Mouse (Mus musculus) stomach, embryonic 15.5 days (tissue): ENCODE data around the gene Pdpr. TPM values are rescaled to one million over a fixed set of nuclear protein-coding genes. Genes with fewer than 3 reads are reported as not detected.
"Not testable (repeated sequence)": the region's sequence is repeated elsewhere in the genome, so short reads cannot be mapped to it uniquely, and the experiment has no call there.

Experiments
- ATAC-seq: fragments of 200-750 bp; cut with Nextera tagmentation; 2 replicates; pipeline ENCODE4 v1.8.0; 2017; ENCODE audit warnings: low read depth, moderate number of reproducible peaks, moderate TSS enrichment; ENCODE audit not compliant: insufficient read depth, low FRiP score
- H3K27ac ChIP-seq: fragments of 300-500 bp; sonication (generic); 2 replicates; pipeline ENCODE4 v1.5.1; 2015; ENCODE audit warnings: mild to moderate bottlenecking, inconsistent platforms
- H3K27me3 ChIP-seq: fragments of 300-500 bp; sonication (generic); replicated peaks from 2 replicates; pipeline ENCODE4 v1.6.1; 2015; ENCODE audit warnings: inconsistent platforms
- H3K36me3 ChIP-seq: fragments of 300-500 bp; sonication (generic); 2 replicates; pipeline ENCODE4 v1.6.1; 2015; ENCODE audit warnings: inconsistent platforms
- H3K4me1 ChIP-seq: fragments of 300-500 bp; sonication (generic); 2 replicates; pipeline ENCODE4 v1.6.1; 2015; ENCODE audit warnings: inconsistent platforms
- H3K4me2 ChIP-seq: fragments of 300-500 bp; sonication (generic); 2 replicates; pipeline ENCODE4 v1.6.1; 2015; ENCODE audit warnings: mild to moderate bottlenecking, inconsistent platforms
- H3K4me3 ChIP-seq: fragments of 300-500 bp; sonication (generic); replicated peaks from 2 replicates; pipeline ENCODE4 v1.5.1; 2015; ENCODE audit warnings: inconsistent platforms
- H3K9ac ChIP-seq: fragments of 300-500 bp; sonication (generic); 2 replicates; pipeline ENCODE4 v1.6.1; 2015; ENCODE audit warnings: inconsistent platforms
- H3K9me3 ChIP-seq: fragments of 300-500 bp; sonication (generic); 2 replicates; pipeline ENCODE4 v1.6.1; 2016; ENCODE audit warnings: inconsistent platforms
- WGBS: fragments of 180-500 bp; shearing (Covaris S2); methylation state at CpG from one replicate; pipeline ENCODE4 v1.1.7; 2015; 5-methylcytosine and 5-hydroxymethylcytosine counted together
- polyA plus RNA-seq: library from polyadenylated mRNA; unstranded; fragments of >200 nt; fragmentation: Nextera tagmentation; extraction: Ambion mirVana; gene quantifications from 2 replicates; pipeline ENCODE4 v1.2.1, GENCODE M21; 2015

The Pdpr gene
- polyA plus RNA-seq, 1 experiment from 2014 or later, result 9.6 TPM

GRCm38 (mm10) chr8:111092326-111092725 lies 2.1 kb upstream of the Pdpr start, which contains the start of gene Clec18a:
Gene Clec18a (minus strand): TSS chr8:111092426.
- not testable (repeated sequence) for H3K27me3 ChIP-seq, H3K4me3 ChIP-seq, ATAC-seq, H3K4me1 ChIP-seq, H3K9ac ChIP-seq, H3K9me3 ChIP-seq, H3K36me3 ChIP-seq, H3K4me2 ChIP-seq, H3K27ac ChIP-seq
- 88% methylated on average over 6 of the region's 6 CpGs for WGBS

DNA sequence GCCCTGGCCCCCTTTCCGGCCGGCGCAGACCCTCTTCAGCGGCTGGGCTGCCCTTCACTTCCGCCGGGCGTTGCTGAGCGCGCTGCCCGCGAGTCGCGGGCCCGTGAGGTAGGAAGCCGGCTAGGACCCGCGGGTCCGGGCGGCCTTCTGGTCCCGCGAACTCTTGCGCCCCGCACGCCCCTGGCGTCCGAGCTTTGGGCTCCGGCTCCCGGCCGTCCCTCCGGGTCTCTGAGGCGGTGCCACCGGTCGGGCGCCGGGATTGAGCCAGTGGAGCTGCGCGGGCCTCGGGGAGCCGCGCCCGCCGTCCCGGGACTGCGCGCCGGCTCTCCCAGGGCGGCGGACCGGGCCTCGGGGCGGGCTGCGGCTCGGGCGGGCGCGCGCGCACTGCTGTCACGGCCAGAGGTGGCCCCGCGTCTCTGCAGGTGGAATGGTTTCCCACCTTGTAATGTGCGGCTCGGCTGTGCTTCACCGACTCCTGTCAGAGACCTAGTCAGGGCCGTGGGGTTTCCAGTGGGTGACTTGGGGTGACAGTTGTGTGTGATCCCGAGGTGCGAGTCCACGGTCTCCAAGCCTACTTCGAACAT lies 381 bp downstream of the Pdpr start:
- WGBS, result under 1% methylated on average over 58 of the region's 69 CpGs
- peak; percentile 57 for ATAC-seq

GRCm38 (mm10) chr8:111114891-111115290 lies 20.5 kb downstream of the Pdpr start:
- 93% methylated on average over 5 of the region's 5 CpGs for WGBS
- Histone ChIP-seq H3K4me2 (no peak overlapping the region), H3K36me3 (0 out of 2 replicates have a peak, but pooled peaks cover 7% of the 10 kb centered on the region), H3K4me1 (no peaks in the 10 kb centered on the region), H3K27ac (no peak overlapping the region), H3K27me3 (no peaks in the 10 kb centered on the region), H3K9ac (no peak overlapping the region), H3K9me3 (no peaks in the 10 kb centered on the region), H3K4me3 (no peak overlapping the region)
- ATAC-seq, result no peak

More for the DNA sequence above, 381 bp downstream of the Pdpr start:
- peak overlapping the region; percentile 37 for H3K9ac ChIP-seq
- not testable (repeated sequence) for H3K36me3 ChIP-seq, H3K9me3 ChIP-seq, H3K27ac ChIP-seq, H3K27me3 ChIP-seq, H3K4me1 ChIP-seq
- H3K4me2 ChIP-seq, result peak overlapping the region; percentile 91
- H3K4me3 ChIP-seq, result peak overlapping the region; percentile 66

DNA sequence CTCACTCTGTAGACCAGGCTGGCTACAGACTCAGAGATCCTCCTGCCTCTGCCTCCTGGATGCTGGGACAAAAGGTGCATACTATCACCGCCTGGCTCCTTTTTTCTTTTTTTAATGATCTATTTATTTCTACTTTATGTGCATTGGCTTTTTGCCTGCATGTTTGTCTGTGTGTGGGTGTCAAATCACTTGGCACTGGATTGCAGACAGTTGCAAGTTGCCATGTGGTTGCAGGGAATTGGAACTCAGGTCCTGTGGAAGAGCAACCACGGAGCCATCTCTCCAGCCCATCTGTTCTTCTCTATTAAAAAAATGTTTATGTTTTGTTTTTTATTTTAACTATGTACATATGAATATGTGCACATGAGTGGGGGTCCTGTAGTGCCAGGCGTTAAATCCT lies 25.1 kb downstream of the Pdpr start:
- 93% methylated on average over 3 of the region's 3 CpGs for WGBS
- Histone ChIP-seq H3K27ac (no peak overlapping the region), H3K27me3 (no peaks in the 10 kb centered on the region), H3K4me1 (no peaks in the 10 kb centered on the region), H3K4me2 (no peak overlapping the region), H3K4me3 (no peak overlapping the region), H3K9me3 (no peaks in the 10 kb centered on the region), H3K9ac (no peak overlapping the region), H3K36me3 (peaks cover 25% of the 10 kb centered on the region)
- ATAC-seq, result no peak

DNA sequence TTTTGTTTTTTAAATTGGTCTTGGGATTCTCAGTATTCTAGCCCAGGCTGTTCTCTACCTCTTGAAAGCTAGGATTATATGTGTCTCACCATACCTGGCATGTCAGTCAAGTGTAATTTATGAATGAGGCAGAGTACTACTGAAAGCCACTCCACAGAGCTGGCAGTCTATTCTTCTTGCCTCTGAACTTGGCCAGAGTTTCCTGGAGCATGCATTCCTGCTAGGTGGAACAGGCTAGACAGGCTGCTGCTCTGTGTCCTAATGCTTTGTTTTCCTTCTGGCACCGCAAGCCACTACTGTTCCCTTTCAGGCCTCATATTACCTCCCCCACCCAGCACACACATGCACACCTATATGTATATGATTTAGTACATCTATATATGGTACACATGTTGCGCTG lies 36.3 kb downstream of the Pdpr start:
- H3K4me3 ChIP-seq, result no peak overlapping the region
- no peaks in the 10 kb centered on the region for H3K27me3 ChIP-seq
- H3K9ac ChIP-seq, result no peak overlapping the region
- H3K4me2 ChIP-seq, result no peak overlapping the region
- H3K9me3 ChIP-seq, result no peaks in the 10 kb centered on the region
- no peak overlapping the region for H3K27ac ChIP-seq
- H3K4me1 ChIP-seq, result no peaks in the 10 kb centered on the region
- peaks cover 35% of the 10 kb centered on the region for H3K36me3 ChIP-seq
- 90% methylated on average over 2 of the region's 2 CpGs for WGBS
- no peak for ATAC-seq

DNA sequence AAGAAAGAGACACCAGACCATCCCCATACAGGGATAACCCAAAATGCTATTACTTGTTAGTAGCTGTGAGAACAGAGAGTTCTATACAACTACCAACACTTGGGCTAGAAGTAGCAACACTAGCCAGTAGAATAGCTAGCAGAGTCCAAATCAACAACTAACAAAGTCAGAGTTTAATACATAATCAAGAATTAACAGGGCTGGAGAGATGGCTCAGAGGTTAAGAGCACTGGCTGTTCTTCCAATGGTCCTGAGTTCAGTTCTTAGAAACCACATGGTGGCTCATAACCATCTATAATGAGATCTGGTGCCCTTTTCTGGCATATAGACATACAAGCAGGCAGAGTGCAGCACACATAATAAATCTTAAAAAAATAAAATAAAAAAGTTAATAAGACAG lies 48.1 kb downstream of the Pdpr start:
- no peak for ATAC-seq
- H3K4me3 ChIP-seq, result no peak overlapping the region
- no peaks in the 10 kb centered on the region for H3K36me3 ChIP-seq

GRCm38 (mm10) chr8:111144901-111145459 lies 50.5 kb downstream of the Pdpr start:
- 0 out of 2 replicates have a peak overlapping the region, but pooled peaks have one; percentile 16 for H3K27ac ChIP-seq
- H3K4me2 ChIP-seq, result peak overlapping the region; percentile 77
- peak overlapping the region; percentile 65 for H3K4me3 ChIP-seq
- peak; percentile 49 for ATAC-seq
- H3K27me3 ChIP-seq, H3K9me3 ChIP-seq, H3K36me3 ChIP-seq: not testable (repeated sequence)
- H3K4me1 ChIP-seq, result peaks cover 11% of the 10 kb centered on the region; the same call in 1 of the 2 replicates
- H3K9ac ChIP-seq, result peak overlapping the region; percentile 60
- WGBS, result under 1% methylated on average over 62 of the region's 63 CpGs

More for the DNA sequence above, 48.1 kb downstream of the Pdpr start:
- no peak overlapping the region for H3K9ac ChIP-seq
- H3K27ac ChIP-seq, result no peak overlapping the region
- H3K4me1 ChIP-seq, result peaks cover 11% of the 10 kb centered on the region; the same call in 1 of the 2 replicates
- no peaks in the 10 kb centered on the region for H3K9me3 ChIP-seq
- no peak overlapping the region for H3K4me2 ChIP-seq
- H3K27me3 ChIP-seq, result no peaks in the 10 kb centered on the region

DNA sequence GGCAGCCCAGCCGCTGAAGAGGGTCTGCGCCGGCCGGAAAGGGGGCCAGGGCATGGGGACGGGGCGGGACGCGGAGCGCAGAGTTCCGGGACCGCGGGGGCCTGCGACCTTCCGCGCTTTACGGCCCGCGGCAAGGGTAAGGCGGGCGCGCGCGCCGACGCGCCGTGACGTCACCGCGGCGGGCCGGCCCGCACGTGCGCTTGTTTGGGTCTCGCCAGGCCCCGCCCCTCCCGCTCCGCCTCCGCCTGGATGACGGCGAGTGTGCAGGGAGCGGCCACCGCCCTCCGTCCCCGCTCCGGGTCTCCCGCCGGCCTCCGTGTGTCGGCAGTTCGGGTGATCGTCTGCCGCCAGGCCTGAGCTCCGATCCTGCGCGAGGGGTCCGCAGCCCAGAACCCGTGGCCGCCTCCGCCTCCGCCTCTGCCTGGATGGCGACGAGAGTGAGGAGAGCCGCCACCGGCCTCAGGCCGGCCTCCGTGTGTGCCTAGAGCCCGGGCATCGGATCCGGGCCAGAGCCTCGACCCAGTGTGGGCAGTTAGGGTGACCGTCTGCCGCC lies 51.1 kb downstream of the Pdpr start:
- ATAC-seq, result peak; percentile 93
- Histone ChIP-seq H3K4me2 (peak overlapping the region; percentile 84), H3K27ac (0 out of 2 replicates have a peak overlapping the region, but pooled peaks have one; percentile 16), H3K9ac (peak overlapping the region; percentile 60), H3K4me3 (peak overlapping the region; percentile 65), H3K4me1 (peaks cover 11% of the 10 kb centered on the region; the same call in 1 of the 2 replicates)
- under 1% methylated on average over 66 of the region's 74 CpGs for WGBS
- H3K36me3 ChIP-seq, H3K9me3 ChIP-seq, H3K27me3 ChIP-seq: not testable (repeated sequence)

DNA sequence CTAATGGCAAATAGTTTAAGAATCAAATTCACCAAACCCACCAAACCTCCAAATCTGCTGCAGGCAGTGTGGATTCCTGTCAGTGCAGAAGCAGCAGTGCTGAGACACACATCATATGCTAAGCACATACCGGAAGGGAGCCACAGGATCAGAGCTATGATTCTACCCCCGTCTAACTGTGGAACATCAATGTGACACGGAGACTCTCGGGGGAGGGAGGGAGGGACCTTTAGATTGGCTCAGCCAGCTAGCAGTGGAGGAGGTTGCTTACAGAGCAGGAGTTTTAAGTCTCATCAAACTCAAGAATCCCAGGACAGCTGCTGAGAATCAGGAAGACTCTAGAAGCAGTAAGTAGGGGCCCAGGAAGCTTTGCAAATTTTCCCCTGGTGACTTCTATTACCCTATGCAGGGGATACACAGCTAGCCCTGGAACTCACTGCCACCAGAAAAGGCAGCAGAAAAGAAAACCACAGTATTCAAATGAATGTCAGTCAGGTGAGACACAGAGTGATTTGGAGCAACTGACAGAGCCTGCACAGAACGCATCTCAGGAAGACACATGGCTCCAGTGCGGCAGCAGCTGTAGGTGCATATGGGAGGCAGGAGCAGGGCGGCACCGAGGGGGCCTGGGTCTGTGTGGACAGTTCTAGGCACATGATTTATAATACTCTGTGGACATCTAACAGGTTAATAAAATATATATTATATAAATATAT lies 61.4 kb downstream of the Pdpr start:
- no peak overlapping the region for H3K4me2 ChIP-seq
- no peak overlapping the region for H3K9ac ChIP-seq
- H3K9me3 ChIP-seq, result no peaks in the 10 kb centered on the region
- no peak for ATAC-seq
- H3K4me1 ChIP-seq, result no peaks in the 10 kb centered on the region
- H3K27me3 ChIP-seq, result no peaks in the 10 kb centered on the region
- peaks cover 46% of the 10 kb centered on the region for H3K36me3 ChIP-seq
- H3K27ac ChIP-seq, result no peak overlapping the region
- WGBS, result 84% methylated on average over 8 of the region's 8 CpGs
- H3K4me3 ChIP-seq, result no peak overlapping the region

- 60% methylated on average over 14 of the region's 14 CpGs for whole genome bisulfite sequencing
These were observed 63.2 kb downstream of the Pdpr start for GRCm38 (mm10) chr8:111157617-111158016.

GRCm38 (mm10) chr8:111171661-111172060 lies 77.2 kb downstream of the Pdpr start:
- ATAC-seq, result no peak
- Histone ChIP-seq H3K27me3 (no peaks in the 10 kb centered on the region), H3K4me3 (no peak overlapping the region), H3K9ac (no peak overlapping the region), H3K4me1 (no peaks in the 10 kb centered on the region), H3K27ac (no peak overlapping the region), H3K9me3 (no peaks in the 10 kb centered on the region), H3K36me3 (peaks cover 51% of the 10 kb centered on the region), H3K4me2 (no peak overlapping the region)
- WGBS, result 90% methylated on average over 5 of the region's 5 CpGs

More at GRCm38 (mm10) chr8:111157617-111158016, 63.2 kb downstream of the Pdpr start:
- Histone ChIP-seq H3K36me3 (peaks cover 61% of the 10 kb centered on the region), H3K27me3 (no peaks in the 10 kb centered on the region), H3K27ac (no peak overlapping the region), H3K9ac (no peak overlapping the region), H3K4me3 (no peak overlapping the region), H3K4me1 (no peaks in the 10 kb centered on the region), H3K4me2 (no peak overlapping the region), H3K9me3 (no peaks in the 10 kb centered on the region)
- peak; percentile 60; the same call in 1 of the 2 replicates for ATAC-seq

DNA sequence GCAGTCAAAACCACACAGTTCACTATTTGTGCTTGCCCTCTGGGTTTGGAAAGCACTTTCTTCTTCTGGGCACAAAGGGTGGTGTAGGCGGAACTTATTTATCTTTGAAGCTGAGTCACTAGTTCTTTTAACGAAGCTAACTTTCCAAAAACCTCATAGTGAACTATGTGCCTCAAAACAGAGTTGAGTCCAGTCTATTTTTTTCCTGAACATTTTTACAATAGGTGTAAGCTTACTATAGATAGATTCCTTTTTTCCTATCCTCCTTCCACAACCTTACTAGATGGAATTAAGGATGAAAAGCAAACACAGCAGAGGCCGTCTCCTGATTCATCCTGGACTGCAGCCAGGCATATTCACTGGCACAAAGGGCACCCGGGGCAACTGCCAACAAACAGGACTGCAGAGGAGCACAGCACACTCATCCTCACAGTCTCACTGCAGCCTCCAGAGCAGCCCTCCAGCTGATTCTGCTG lies 91.1 kb downstream of the Pdpr start:
- Histone ChIP-seq H3K9ac (no peak overlapping the region), H3K4me1 (no peaks in the 10 kb centered on the region), H3K36me3 (peaks cover 29% of the 10 kb centered on the region), H3K9me3 (no peaks in the 10 kb centered on the region), H3K4me3 (no peak overlapping the region), H3K4me2 (no peak overlapping the region), H3K27me3 (no peaks in the 10 kb centered on the region), H3K27ac (no peak overlapping the region)
- no peak for ATAC-seq
- WGBS, result 62% methylated on average over 4 of the region's 4 CpGs
